Mouse (Mus musculus) right cerebral cortex, adult 2 months (tissue): ENCODE measurements around the gene Fbp2.

ENCODE experiments used
- DNase-seq, 2 experiments: peaks; one replicate each; pipeline ENCODE4 v3.0.0; 2021 to 2022; ENCODE audit warnings: low spot score in 2 of 2

The Fbp2 gene

DNA sequence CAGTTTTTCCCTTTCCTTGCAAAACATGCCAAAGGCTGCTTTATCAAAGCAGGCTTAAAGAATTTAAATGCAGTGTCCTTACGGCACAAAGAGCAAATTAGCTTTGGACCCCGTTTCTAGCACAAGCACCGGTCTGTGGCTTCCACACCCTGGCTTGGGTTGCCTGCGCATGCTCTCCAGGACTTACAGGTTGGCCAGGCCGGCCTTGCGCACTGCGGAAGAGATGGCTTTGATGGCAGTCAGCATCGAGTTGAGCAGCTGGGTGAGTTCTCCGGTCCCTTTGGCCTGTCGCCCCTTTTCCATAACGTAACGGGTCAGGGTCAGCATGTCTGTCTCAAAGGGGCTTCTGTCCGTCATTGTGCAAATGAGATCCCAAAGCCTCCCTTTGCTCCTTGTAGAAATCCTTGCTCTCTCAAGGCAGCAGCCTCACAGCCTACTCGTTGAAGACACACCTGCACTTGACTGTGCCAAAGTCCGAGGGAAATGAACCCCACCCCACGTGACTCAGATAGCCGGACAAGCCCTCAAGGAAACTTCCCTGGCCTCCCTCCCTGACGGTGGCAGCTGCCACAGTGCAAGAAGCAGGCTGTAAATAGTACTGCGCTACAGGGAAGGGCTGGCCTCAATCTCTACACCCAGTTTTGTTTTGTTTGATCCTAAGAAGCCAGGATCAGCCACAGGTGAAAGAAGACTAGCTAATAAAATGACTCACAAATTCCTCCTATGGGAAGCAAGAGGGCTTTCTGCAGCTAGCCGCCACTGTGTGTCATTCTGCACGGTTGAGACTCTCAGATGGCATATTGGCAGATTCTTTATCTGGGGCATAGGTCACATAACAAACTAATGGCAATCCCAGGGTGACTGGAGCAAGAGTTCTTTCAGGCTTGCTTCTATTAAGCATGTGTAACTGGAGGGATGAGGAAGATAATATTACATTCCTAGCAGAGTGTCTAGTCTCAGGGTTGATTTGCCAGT, at the start of gene Fbp2:
TSS of gene Fbp2 (minus strand) at position 482 of the 975 bp plus-strand sequence.
- DNase-seq, result no peak

DNA sequence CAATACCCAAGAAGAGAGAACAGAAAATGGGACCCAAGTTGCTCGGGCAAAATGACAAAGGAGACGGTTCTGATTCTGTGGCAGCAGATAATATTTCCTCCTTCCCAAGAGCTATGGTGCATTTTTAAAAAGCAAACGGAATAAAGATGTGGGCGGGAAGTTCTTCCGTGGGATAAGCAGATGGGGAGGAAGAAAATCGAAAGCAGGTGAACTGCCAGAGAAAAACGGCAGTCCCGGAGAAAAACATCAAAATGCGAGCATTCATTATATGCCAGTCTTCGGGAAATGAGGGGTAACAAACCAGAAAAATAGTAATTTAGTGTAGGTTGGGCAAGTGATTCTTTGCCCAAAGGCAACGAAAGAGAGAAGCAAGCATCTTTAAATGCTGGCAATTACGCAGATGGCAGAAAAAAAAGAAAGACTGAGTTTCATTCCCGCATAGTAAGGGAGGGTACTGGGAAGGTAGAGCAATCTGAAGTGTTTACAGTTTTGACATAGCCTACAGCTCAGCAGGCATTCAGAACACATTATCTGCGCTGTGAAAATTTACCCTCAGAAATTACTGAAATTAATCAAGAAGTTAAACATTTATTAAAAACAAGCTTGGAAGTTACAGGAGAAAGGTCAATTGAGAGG, 49.4 kb upstream of the Fbp2 start:
- DNase-seq, result peak in 1 of 2 experiments; percentile 33

DNA sequence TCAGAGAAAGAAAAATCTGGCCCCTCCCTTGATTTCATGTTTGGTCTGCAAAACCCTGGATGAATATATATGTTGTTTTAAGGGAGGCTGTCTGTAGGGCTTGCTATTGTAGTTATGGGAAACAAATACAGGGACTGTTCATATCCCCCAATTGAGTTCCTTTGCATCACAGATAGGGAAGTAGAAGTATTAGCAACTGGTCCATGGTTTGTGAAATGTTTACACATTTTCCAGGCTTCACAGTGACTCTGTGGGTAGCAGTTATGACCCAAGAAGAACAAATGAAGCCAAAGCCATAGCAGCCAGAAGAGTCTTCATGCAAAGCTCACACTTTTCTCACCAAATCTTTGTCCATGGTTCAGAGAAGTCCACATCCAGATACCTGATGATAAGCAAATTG, 42.9 kb upstream of the Fbp2 start:
- DNase-seq, result no peak

DNA sequence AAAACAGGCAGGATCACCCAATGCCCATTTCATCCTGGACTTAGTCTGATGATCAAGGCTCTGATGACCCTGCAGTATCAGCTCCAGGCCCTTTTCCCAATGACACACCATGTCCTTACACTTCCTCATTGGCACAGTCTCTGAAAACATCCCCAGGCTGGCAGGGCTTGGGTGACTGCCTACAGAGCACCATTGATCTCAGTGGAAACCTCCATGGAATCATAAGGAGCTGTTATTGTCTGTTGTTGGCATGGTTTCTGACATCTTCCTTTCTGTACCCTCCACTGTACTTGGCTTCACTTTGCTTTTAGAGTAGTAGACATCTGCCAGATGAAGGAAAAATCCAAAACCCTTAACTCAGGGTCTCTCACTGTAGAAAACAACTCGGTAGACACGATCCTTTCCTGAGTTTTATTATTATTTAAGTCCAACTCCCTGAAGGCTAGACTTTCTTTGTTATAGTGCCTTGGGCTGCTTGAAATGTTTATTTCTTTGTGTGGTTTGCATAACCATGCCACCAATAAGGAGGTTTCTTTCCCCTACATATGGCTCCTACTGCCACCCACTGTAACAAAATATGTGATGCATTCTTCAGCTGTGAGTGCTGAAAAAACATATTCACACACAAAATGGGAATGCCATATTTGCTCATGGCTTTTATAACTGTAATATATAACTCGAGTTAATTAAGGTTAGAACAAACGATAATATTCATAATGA, 39.9 kb upstream of the Fbp2 start:
- DNase-seq, result no peak

DNA sequence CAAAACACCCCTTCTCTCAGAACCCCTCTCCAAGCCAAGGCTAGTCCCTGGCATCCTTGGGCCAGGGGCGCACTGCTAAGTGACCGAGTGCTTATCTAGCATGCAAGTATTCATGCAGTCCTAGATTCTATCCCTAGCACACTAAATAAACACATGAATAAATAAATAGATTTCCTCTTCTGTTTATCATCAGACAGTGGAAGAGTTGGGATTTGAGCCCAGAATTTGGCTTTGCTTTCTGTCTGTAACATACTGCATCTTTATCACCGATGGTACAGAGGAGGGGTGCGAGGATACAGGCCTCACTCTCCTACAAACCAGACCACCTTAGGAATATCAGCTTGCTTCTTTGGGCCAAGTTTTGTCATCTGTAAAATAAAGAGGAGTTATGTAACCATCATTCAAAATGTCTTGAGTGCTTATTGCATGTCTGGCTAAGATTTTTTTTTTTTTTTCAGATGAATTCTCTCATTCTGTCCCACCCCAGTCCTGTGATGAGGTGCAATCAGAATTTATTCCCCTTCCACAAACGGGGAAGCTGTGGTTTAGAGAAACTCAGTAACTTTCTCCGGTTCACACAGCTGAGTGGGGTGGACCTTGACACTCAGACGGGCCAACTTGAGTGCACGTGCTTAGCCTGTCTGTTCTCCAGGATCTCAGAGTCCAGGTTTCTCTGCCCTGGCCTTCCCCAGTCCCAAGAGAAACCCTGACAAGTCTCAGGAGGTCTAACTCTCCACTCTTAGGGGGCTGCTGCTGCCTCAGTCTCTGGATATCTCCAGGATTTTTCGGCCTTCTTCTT, 35.0 kb upstream of the Fbp2 start:
- no peak for DNase-seq

DNA sequence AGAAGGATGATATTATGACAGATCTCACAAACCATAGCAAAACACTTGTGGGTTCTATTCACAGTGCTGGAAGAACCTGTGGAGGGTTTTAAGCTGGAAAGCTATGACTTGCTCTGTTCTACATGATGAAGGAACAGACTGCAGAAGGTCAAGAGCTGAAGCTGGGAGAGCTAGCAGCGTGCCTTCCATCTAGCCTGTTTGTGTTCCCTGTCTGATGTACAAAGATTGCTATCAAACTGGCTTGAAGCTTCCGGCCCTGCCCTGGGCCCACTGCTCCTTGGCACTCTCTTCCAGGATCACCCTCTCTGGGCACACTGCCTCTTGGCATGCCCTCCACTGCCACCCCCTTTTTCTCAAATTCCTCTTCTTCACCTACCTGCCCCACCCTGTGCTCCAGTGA, 31.1 kb upstream of the Fbp2 start:
- DNase-seq, result no peak

DNA sequence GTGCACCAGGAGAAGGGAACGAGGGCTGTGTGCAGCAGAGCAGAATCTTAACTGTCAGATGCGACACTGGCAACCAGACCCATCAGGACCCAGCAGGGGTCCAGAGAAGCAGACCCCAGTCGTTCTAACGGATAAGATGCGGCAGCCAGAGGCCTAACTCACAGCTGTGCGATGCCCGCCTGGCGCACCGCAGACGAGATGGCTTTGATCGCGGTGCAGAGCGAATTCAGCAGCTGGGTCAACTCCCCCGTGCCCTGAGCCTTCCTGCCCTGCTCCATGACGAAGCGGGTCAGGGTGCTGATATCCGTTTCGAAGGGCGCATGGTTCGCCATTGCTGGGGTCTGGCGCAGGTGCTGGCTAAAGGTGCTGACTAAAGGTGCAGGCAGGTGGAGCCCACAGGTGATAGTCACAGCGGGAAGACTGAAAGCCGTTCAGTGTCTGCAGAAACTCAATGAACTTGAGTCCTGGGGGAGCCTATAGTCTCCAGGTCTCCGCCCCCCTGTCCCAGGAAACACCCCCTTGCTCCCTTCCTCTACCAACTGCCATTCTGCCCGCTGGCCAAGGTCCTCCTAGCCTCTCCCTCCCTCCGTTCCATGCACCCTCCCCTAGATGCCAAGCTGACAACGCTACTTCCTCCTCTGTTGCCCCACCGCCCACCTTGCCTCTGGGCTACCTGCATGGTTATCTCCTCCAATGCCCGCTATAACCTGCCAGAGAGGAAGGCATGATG, 29.7 kb upstream of the Fbp2 start, which contains the start of gene Fbp1:
TSS of gene Fbp1 (minus strand) at position 571 of the 730 bp plus-strand sequence.
- no peak for DNase-seq

DNA sequence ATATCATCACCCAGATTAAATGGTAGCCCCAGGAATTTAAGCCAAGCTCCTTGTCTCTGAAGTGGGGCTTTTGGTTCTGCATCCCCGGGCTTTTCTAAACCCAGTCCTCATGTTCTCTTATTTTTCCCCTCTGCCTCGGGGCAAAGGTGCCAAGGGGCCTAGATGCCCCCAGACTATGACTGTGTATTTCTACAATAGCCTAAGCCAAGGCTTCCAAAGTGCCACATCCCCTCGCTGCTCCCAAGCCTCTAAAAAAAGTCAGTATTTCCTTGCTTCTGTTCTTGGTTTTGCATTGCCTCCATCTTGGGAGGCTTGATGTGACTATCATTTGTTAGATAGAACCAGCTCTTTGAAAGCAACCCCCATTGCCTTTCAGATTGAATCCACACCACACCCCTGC, 26.3 kb upstream of the Fbp2 start:
- DNase-seq, result no peak

DNA sequence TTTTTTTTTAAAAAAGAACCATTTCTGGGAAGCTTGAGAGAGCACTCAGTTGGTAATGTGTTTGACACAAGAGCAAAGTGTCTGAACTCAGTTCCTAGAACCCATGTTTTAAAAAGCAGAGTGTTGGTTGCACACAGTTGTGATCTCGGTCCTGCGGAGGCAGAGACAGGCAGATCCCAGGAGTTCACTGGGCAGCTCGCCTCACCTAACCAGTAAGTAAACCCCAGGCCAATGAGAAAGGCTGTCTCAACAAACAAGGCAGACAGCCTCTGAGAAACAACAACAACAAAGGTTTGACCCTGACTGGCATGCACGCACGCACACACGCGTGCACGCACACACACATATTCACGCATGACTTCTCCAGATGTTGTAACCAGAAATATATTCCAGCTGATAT, 25.7 kb upstream of the Fbp2 start:
- DNase-seq, result no peak

DNA sequence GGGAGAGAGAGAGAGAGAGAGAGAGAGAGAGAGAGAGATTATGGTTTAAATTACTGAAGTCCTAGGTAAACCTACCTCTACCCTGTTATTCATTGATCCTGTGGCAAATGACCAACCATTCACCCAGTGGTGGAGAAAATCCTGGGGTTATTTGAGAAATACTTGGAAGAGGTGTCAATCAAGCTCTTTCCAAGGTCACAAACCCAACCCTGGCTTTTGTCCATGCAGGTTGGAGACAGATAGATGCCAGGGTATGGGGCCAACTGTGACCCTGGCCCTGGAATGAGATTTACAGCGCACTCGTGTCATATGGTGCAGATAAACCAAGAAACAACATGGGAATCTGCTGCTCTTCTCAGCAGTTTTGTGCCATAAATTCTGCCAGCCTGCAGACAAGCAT, 25.2 kb upstream of the Fbp2 start:
- no peak for DNase-seq

DNA sequence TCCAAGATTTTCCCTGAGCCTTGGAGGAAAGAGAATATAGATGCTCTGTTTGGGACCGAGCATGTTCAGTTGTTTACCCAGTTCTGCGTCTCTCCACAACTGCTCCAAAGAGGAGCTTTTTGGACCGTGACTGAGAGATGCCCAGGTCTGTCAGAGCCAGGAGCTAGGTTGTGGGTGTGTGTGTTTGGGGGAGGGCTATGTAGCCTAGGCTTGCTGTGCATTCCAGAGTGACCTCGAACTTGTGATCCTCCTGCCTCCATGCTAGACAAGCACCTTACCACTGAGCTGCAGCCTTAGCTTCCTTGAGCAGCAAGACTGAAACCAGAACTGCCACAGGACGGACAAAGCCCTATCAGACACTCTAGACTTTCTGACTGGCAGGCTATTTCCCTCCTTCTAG, 24.6 kb upstream of the Fbp2 start:
- DNase-seq, result no peak

DNA sequence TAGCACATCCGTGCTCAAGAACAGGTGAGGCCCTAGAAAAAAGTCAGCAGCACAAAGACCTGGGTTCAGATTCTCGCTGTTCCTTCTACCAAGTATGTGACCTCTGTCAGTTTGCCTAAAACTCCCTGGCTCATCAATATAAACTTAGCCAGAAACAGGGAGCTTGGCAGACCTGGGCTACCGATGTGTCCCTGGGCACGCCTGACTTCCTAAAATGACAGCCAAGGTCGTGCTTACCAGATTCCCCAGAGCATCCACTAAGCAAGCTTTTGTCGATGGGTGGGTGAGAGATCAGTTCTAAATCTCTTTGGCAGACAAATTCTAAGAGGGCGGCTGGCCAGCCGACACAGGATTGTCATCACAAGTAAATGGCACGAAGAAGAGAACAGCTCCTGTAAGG, 23.1 kb upstream of the Fbp2 start:
- DNase-seq, result no peak

DNA sequence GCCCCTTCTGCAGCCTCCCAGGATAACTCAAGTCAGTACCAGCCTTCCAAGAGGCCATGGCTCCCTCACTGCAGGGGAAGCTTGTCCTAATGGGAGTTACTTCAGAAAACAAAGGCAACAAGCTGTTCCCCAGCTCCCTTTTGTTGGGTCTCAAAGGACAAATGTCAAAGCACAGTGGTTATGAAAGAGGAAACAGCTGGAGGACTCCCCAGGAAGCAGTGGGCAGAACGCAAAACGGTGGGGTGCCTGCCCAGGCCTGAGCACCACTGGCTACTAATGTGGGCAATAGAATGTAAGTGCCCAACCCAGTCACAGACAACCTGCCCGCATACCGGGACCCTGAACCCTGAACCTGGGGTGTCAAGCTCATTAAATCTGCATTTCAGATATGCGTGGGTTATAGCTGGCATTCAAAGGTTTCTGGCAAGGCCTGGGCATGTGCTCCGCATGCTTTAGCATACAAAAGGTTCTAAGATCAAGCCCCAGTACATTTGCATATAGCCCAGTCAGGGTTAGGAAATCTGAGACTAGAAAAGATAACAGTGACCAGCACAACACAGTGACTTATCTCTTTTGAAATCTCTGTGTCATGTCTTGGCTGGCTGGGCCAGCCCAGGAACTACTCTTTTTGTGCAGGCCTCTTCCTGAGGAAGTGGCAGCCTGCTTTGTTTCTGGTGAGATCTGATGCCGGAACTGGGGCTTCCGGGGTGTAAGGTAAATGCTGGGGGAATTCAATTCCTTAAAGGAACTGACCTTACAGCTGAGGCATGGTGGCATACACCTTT, 21.8 kb upstream of the Fbp2 start:
- no peak for DNase-seq

DNA sequence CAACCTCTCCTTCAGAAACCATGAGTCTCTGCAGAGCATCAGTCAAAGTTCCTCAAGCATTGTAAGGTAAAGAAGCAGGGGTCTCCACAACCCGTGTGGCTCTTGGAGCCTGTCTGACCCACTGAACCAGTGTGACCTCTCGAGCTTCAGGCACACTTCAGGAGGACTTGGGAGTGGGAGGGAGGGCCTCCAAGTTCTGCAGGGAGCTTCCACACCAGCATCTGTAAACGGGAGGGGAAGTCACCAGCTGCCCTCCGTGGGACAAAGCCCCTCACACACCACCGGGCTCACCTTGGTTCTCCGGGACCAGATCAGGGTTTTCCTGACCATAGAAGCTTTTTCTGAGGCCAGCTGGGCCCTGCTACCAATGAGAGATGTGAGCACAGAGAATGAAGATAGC, 21.2 kb upstream of the Fbp2 start:
- no peak for DNase-seq

DNA sequence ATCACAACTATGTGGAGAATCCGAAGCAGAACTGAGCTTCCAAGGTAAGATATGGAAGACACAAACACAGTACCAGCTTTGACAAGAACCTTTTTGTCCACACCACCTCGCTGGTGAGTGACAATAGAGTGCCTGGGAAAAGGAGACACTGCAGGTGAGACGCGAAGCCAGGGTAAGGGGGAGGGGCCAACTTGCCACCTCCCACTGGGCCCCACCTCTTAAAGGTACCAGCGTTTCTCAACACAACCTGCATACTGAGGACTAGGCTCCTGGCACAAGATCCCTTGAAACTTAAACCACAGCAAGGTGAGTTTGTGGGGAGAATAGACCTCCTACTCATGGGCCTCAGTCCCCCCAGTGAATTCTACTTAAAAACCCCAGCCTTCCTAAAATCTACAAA, 19.0 kb upstream of the Fbp2 start:
- no peak for DNase-seq

DNA sequence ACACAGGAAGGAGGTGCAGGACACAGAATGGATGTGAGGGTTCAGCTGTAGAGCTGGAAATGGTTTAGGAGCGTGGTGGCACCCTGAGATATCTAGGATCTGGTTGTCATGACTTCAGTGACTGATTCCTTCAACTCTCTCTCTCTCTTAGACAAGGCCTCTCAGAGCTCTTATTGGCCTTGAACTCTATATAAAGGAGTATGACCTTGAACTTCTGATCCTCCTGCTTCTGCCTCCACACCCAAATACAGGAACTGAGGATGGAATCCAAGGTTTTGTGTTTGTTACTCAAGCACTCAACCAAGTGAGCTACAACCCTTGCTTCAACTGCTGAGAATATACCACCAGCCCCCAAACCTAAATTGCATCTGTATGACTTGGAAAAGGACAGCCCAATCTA, 17.9 kb upstream of the Fbp2 start:
- DNase-seq, result no peak

DNA sequence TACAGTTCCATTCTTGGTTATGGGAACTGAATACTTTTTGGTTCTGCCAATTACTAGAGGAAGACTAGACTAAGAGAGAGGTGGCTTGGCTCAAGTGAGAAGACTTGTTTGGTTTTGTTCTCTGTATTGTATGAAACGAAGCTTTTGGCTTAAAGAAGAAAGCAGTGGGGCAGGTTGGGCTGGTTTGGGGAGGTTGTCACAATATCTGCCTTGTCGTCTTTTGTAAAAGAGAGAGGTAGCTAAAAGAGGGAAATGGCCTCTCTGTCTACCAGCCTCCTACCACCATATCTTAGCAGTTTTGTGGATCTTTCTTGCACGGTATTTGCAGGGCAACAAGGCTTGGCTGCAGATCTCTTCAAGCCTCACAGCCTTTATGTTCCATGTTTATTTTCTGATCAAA, 14.0 kb upstream of the Fbp2 start:
- DNase-seq, result no peak

DNA sequence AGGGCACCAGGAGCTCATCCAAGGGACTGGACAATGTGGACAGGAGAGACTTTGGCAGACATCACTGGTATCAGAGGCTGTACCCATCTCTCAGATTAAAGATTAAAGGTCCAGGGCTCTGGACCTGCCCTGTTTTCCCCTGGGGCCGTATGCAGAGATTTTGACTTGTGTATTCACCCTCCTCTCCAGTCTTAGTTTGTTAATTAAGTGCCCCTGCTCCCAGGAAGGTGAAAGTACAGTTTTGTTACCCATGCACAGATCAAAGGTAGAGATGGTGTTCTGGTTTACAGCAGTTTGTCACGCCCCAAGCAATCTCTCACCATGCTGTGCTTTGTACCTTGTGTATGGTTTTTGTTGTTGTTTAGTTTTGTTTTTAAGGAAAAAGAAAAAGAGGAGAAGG, 12.4 kb upstream of the Fbp2 start:
- DNase-seq, result no peak

DNA sequence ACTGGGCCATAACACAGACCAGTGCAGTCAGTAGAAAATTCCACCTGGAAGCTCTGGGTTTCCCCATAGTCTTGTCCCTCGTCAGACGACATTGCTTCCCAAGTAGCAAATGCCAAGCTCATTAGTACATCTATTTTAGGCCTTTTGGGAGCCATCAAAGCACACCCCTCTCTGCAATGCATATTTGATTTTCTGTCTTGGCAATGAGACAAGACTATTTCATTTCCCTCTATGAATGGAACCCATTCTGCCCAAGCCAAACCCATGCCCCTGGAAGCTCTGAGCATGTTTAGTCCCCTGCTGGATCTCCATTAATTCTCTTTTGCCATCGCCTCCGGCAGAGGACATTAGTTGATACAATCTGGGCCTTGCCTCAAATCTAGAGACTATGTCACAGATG, 8.6 kb upstream of the Fbp2 start:
- DNase-seq, result no peak

DNA sequence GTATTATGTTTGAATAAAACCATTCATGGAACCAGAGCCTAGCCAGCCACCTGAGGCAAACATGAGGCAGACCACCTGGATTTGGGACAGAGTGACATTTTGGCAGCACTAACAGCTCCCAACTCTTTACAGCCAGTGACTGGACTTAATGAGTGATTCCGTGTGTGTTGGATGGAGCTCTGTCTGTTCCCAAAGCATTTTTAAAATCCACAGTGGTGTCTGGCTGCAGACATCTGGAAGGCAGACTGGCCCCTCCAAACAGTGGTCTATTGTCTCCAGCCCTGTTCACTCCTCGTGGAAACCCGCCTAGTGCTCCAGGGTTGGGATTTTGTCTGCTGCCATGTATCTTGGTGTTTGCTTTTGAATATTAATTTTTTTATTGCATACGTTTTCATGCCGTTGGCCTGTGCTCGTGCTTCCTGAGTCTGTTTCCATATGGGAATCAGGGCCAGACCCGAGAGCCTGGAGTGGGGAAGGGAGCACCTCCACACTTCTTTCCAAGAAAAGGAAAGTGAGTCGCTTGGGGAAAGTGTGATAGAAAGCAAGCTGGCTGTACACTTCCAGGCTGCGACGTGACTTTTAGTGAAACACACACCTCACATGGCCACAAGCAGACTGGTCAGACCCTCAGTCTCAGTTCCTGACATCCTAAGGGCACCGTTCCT, 7.6 kb upstream of the Fbp2 start:
- DNase-seq, result no peak
